Mouse (Mus musculus) spleen, adult 2 months (tissue): ENCODE data around the gene Tesmin. TPM values are rescaled to one million over a fixed set of nuclear protein-coding genes. Genes with fewer than 3 reads are reported as not detected.
A peak's percentile ranks its signal among the peaks of the same experiment; 100 is the strongest.

Source experiments
- DNase-seq, 2 experiments: peaks; one replicate each; pipeline versions ENCODE4 v3.0.0 to v3.0.0-alpha.2; 2012 to 2021; ENCODE audit warnings: low spot score in 2 of 2, low read depth in 1 of 2
- H3K27ac ChIP-seq: fragments of 200-500 bp; 2 replicates; pipeline ENCODE4 v1.5.1; 2012; ENCODE audit warnings: low read length, inconsistent platforms; ENCODE audit not compliant: insufficient read depth
- H3K27me3 ChIP-seq: fragments of 200-500 bp; 2 replicates; pipeline ENCODE4 v1.6.1; 2012; ENCODE audit warnings: mild to moderate bottlenecking, moderate library complexity, low read length, inconsistent platforms; ENCODE audit not compliant: control insufficient read depth, insufficient read depth
- H3K36me3 ChIP-seq: fragments of 200-500 bp; 2 replicates; pipeline ENCODE4 v1.6.1; 2012; ENCODE audit warnings: mild to moderate bottlenecking, low read length, inconsistent platforms; ENCODE audit not compliant: control insufficient read depth, insufficient read depth
- H3K4me1 ChIP-seq: fragments of 200-500 bp; 2 replicates; pipeline ENCODE4 v1.6.1; 2011; ENCODE audit warnings: inconsistent platforms; ENCODE audit not compliant: control insufficient read depth, insufficient read depth, insufficient read length
- H3K4me3 ChIP-seq: fragments of 200-500 bp; 2 replicates; pipeline ENCODE4 v1.5.1; 2011; ENCODE audit warnings: mild to moderate bottlenecking, inconsistent platforms; ENCODE audit not compliant: insufficient read depth, insufficient read length; ENCODE audit errors: extremely low read depth
- CTCF ChIP-seq: fragments of 200-500 bp; IDR thresholded peaks from 2 replicates; pipeline ENCODE4 v1.5.1; 2011; ENCODE audit warnings: mild to moderate bottlenecking, inconsistent platforms; ENCODE audit not compliant: insufficient read depth, insufficient read length, insufficient replicate concordance; ENCODE audit errors: extremely low read depth
- POLR2A ChIP-seq: fragments of 200-500 bp; IDR thresholded peaks from 2 replicates; pipeline ENCODE4 v1.6.1; 2011; ENCODE audit warnings: low read depth, low read length, inconsistent platforms
- WGBS: fragments of 180-500 bp; shearing (Covaris S2); methylation state at CpG from one replicate; pipeline ENCODE4 v1.1.7; 2018; 5-methylcytosine and 5-hydroxymethylcytosine counted together
- polyA plus RNA-seq: library from polyadenylated mRNA; depleted of rRNA; stranded (reverse); fragments of >200 nt; gene quantifications from 2 replicates; pipeline ENCODE4 v1.2.3, GENCODE M21; 2012

The Tesmin gene
- polyA plus RNA-seq, 1 experiment: 0.43 TPM

- under 1% methylated on average over 43 of the region's 43 CpGs for WGBS
- DNase-seq: peak; percentile 66 to 87
- TF ChIP-seq CTCF (peak; percentile 75; the same call in 1 of the 2 replicates), POLR2A (no peak)
Measured at GRCm38 (mm10) chr19:3389089-3389488, 432 bp downstream of the Tesmin start.

GRCm38 (mm10) chr19:3392384-3392783, 3.7 kb downstream of the Tesmin start:
- no peak for DNase-seq
- Histone ChIP-seq H3K4me3 (no peak overlapping the region), H3K4me1 (peaks cover 2% of the 10 kb centered on the region), H3K27ac (no peak overlapping the region), H3K27me3 (no peaks in the 10 kb centered on the region), H3K36me3 (no peaks in the 10 kb centered on the region)
- TF ChIP-seq POLR2A (no peak), CTCF (no peak)
- WGBS: 76% methylated on average over 1 of the region's 1 CpGs

More at GRCm38 (mm10) chr19:3389089-3389488, 432 bp downstream of the Tesmin start:
- Histone ChIP-seq H3K4me1 (peaks cover 2% of the 10 kb centered on the region), H3K36me3 (peaks cover 4% of the 10 kb centered on the region), H3K27me3 (no peaks in the 10 kb centered on the region), H3K4me3 (peak overlapping the region; percentile 62), H3K27ac (peak overlapping the region; percentile 71)

GRCm38 (mm10) chr19:3394216-3394615, 5.6 kb downstream of the Tesmin start:
- no peak for DNase-seq
- Histone ChIP-seq H3K27me3 (no peaks in the 10 kb centered on the region), H3K4me3 (no peak overlapping the region), H3K4me1 (no peaks in the 10 kb centered on the region; the same call in 1 of the 2 replicates), H3K36me3 (no peaks in the 10 kb centered on the region), H3K27ac (no peak overlapping the region)
- TF ChIP-seq POLR2A (no peak), CTCF (no peak)
- WGBS: 92% methylated on average over 3 of the region's 3 CpGs

GRCm38 (mm10) chr19:3400057-3400456, 11.4 kb downstream of the Tesmin start:
- H3K27me3 ChIP-seq: no peaks in the 10 kb centered on the region
- H3K4me1 ChIP-seq: no peaks in the 10 kb centered on the region; the same call in 1 of the 2 replicates
- H3K36me3 ChIP-seq: no peaks in the 10 kb centered on the region
- DNase-seq: no peak
- TF ChIP-seq CTCF: no peak
- no peak for TF ChIP-seq POLR2A
- no peak overlapping the region for H3K4me3 ChIP-seq
- 85% methylated on average over 4 of the region's 4 CpGs for WGBS
- H3K27ac ChIP-seq: no peak overlapping the region

GRCm38 (mm10) chr19:3401504-3401903, 12.8 kb downstream of the Tesmin start:
- Histone ChIP-seq H3K4me3 (no peak overlapping the region), H3K4me1 (no peaks in the 10 kb centered on the region; the same call in 1 of the 2 replicates), H3K27me3 (no peaks in the 10 kb centered on the region), H3K36me3 (no peaks in the 10 kb centered on the region), H3K27ac (no peak overlapping the region)
- 54% methylated on average over 7 of the region's 7 CpGs for WGBS
- DNase-seq: no peak
- TF ChIP-seq POLR2A: no peak
- TF ChIP-seq CTCF: no peak

- 54% methylated on average over 7 of the region's 7 CpGs for WGBS
- Histone ChIP-seq H3K36me3 (no peaks in the 10 kb centered on the region), H3K4me1 (no peaks in the 10 kb centered on the region; the same call in 1 of the 2 replicates), H3K4me3 (no peak overlapping the region), H3K27me3 (no peaks in the 10 kb centered on the region), H3K27ac (no peak overlapping the region)
- no peak for DNase-seq
- TF ChIP-seq CTCF (no peak), POLR2A (no peak)
Measured at GRCm38 (mm10) chr19:3401943-3402342, 13.3 kb downstream of the Tesmin start.

- WGBS: 84% methylated on average over 6 of the region's 6 CpGs
Measured at GRCm38 (mm10) chr19:3402390-3402789, 13.7 kb downstream of the Tesmin start.

More at GRCm38 (mm10) chr19:3402390-3402789, 13.7 kb downstream of the Tesmin start:
- TF ChIP-seq POLR2A (no peak), CTCF (no peak)
- H3K27ac ChIP-seq: no peak overlapping the region
- H3K4me3 ChIP-seq: no peak overlapping the region
- no peak for DNase-seq
- no peaks in the 10 kb centered on the region for H3K27me3 ChIP-seq
- H3K36me3 ChIP-seq: no peaks in the 10 kb centered on the region
- no peaks in the 10 kb centered on the region; the same call in 1 of the 2 replicates for H3K4me1 ChIP-seq
